Mouse (Mus musculus): Measurements from ENCODE around the gene Cldn2. TPM values are rescaled to one million over a fixed set of nuclear protein-coding genes. Genes with fewer than 3 reads are reported as not detected.

Gene Cldn2
- polyA plus RNA-seq, 1 experiment from 2014 or later = not detected

DNA sequence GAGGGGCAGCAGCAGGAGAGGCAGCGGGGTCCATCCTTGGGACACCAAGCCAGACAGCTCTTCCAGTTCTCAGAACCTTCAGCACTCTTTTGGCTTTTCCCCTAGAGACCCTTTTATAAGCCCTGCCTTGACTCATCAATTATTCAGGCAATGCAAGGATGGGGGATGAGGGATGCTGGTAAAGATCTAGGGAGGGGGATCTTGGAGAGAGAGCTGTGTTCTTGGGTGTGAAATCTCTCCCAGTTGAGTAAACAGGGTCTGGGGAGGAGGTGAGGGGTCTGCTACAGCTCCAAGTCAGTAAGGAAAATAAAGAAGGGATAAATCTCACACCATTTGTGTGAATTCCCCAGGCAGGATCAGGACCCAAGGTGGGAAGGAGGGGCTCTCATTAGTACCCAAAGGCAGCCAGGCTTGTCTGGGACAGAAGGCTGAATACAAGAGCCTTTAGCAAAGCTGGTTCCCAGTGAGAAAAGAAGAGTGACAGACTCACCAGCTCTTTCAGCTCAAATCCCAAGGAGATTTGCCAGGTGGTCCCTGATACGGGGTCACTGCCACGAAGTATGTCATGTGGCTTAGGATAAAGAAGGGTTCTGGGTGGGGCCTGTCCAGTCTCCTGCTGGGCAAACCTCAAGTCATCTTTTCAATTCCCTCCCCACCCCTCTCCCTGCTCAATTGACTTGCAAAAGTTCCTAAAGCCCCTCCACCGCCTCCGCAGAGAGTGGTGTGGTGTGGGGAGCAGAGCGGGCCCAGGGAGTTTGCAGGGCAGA is 18.2 kb upstream of the Cldn2 start, which contains the start of gene Ripply1:
Ripply1 (minus strand) TSS at position 76 of the 767 bp plus-strand sequence.
- ATAC-seq (ENCODE audit: insufficient number of reproducible peaks, insufficient read depth, low FRiP score, low TSS enrichment, low read depth) = no peak
- WGBS = 45% methylated on average over 6 of the region's 6 CpGs

GRCm38 (mm10) chrX:139783045-139783422 is 17.6 kb upstream of the Cldn2 start:
- no peak overlapping the region for H3K27ac ChIP-seq
- H3K9me3 ChIP-seq = no peaks in the 10 kb centered on the region
- 54% methylated on average over 3 of the region's 3 CpGs for WGBS
- no peak for ATAC-seq (ENCODE audit: insufficient number of reproducible peaks, insufficient read depth, low FRiP score, low TSS enrichment, low read depth)
- no peak overlapping the region for H3K4me3 ChIP-seq
- no peak overlapping the region for H3K9ac ChIP-seq
- H3K4me2 ChIP-seq = no peak overlapping the region
- peaks cover 53% of the 10 kb centered on the region for H3K27me3 ChIP-seq
- H3K4me1 ChIP-seq = no peaks in the 10 kb centered on the region
- H3K36me3 ChIP-seq = no peaks in the 10 kb centered on the region

More for the DNA sequence above, 18.2 kb upstream of the Cldn2 start, which contains the start of gene Ripply1:
- no peak within 1 kb of the TSS for H3K27ac ChIP-seq
- H3K36me3 ChIP-seq = no peaks in the 10 kb centered on the region
- no peaks in the 10 kb centered on the region for H3K9me3 ChIP-seq
- H3K4me1 ChIP-seq = no peaks in the 10 kb centered on the region
- H3K4me2 ChIP-seq = no peak within 1 kb of the TSS
- peaks cover 54% of the 10 kb centered on the region for H3K27me3 ChIP-seq
- H3K9ac ChIP-seq = no peak within 1 kb of the TSS
- no peak within 1 kb of the TSS for H3K4me3 ChIP-seq

DNA sequence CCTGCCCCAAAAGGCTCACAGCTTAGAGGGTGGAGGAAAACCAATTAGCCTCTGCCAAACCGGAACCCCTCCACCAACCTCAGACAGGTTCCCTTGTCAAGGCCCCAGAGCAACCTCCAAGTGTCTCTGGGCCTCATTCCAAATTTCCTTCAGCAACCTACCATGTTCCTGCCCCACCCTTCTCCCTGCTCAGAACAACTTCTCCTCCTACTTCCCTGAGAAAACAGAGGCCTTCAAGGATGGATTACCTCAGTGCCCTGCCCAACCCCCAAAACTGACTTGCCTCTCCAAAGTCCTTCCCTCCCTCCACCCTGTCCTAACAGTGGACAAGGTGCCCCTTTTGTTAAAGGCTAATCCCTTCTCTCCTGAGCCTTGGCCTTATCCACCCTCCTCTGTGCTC is 14.9 kb upstream of the Cldn2 start:
- ATAC-seq (ENCODE audit: insufficient number of reproducible peaks, insufficient read depth, low FRiP score, low TSS enrichment, low read depth) = no peak
- 48% methylated on average over 1 of the region's 1 CpGs for whole genome bisulfite sequencing
- H3K9me3 ChIP-seq = no peaks in the 10 kb centered on the region
- H3K4me1 ChIP-seq = no peaks in the 10 kb centered on the region
- H3K27ac ChIP-seq = no peak overlapping the region
- no peak overlapping the region for H3K4me2 ChIP-seq
- peaks cover 50% of the 10 kb centered on the region for H3K27me3 ChIP-seq
- H3K36me3 ChIP-seq = no peaks in the 10 kb centered on the region
- no peak overlapping the region for H3K9ac ChIP-seq
- no peak overlapping the region for H3K4me3 ChIP-seq

DNA sequence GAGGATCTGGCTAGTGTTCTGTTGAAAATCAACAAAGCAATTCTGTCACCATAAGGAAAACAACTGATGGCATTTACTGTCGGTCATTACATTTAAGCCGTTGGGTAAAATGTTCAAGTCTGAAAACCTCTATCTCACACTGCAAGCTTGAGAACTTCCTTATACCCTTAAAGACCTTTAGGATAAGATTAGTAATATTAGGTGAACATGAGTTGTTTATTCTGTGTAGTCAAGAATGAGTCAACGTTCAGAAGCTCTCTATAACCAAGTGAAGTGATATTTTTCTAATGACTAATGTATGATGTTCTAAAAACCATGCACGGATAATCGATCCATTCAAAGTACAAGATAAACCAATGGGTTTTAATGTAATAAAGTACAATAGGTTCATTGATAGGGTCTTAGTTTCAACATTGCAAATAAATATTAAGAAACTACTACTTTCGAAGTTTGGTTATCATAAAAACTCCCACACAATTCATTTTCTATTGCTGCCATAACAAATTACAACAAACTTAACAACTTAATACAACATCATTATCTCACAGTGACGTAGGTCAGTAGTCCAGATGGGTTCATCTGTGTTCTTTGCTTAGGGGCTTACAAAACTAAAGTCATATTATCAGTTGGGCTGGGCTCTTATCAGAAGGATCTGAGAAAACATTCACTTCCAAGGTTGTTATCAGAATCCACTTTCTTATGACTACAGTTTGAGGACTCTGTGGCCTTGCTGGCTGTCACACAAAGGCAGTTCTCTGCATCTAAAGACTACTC is 6.4 kb upstream of the Cldn2 start:
- 84% methylated on average over 7 of the region's 7 CpGs for WGBS
- Histone ChIP-seq H3K27me3 (peaks cover 34% of the 10 kb centered on the region), H3K36me3 (no peaks in the 10 kb centered on the region), H3K9me3 (no peaks in the 10 kb centered on the region), H3K9ac (no peak overlapping the region), H3K4me1 (no peaks in the 10 kb centered on the region), H3K27ac (no peak overlapping the region), H3K4me3 (no peak overlapping the region), H3K4me2 (no peak overlapping the region)
- no peak for ATAC-seq (ENCODE audit: insufficient number of reproducible peaks, insufficient read depth, low FRiP score, low TSS enrichment, low read depth)

DNA sequence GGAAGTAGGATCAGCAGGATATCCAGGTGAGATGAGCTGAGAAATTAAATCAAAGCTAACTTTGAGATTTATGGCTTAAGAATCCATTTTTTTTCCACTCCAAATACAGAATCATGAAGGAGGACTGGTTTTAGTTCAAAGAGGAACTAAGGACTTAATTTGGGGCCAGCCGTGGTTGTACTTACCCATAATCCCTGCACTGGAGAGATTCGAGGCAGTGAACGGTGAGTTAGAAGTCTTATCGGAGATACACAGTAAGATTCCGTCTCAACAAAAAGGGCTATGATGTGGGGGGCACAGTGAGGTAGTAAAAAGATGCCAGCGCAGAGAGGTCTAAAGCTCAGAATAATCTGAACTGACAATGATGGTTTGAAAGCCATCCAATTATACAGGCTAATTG is 4.6 kb upstream of the Cldn2 start:
- no peak overlapping the region for H3K27ac ChIP-seq
- no peak for ATAC-seq (ENCODE audit: insufficient number of reproducible peaks, insufficient read depth, low FRiP score, low TSS enrichment, low read depth)
- no peak overlapping the region for H3K4me2 ChIP-seq
- WGBS = 67% methylated on average over 6 of the region's 6 CpGs
- H3K4me3 ChIP-seq = no peak overlapping the region
- peaks cover 31% of the 10 kb centered on the region for H3K27me3 ChIP-seq
- no peak overlapping the region for H3K9ac ChIP-seq
- no peaks in the 10 kb centered on the region for H3K36me3 ChIP-seq
- no peaks in the 10 kb centered on the region for H3K9me3 ChIP-seq
- no peaks in the 10 kb centered on the region for H3K4me1 ChIP-seq

- Histone ChIP-seq H3K4me2 (no peak overlapping the region), H3K27me3 (peaks cover 37% of the 10 kb centered on the region), H3K4me1 (no peaks in the 10 kb centered on the region), H3K27ac (no peak overlapping the region), H3K4me3 (no peak overlapping the region), H3K9ac (no peak overlapping the region), H3K36me3 (no peaks in the 10 kb centered on the region), H3K9me3 (no peaks in the 10 kb centered on the region)
- WGBS = 72% methylated on average over 9 of the region's 9 CpGs
- ATAC-seq (ENCODE audit: insufficient number of reproducible peaks, insufficient read depth, low FRiP score, low TSS enrichment, low read depth) = no peak
Measured at GRCm38 (mm10) chrX:139797875-139798274, 2.8 kb upstream of the Cldn2 start.

DNA sequence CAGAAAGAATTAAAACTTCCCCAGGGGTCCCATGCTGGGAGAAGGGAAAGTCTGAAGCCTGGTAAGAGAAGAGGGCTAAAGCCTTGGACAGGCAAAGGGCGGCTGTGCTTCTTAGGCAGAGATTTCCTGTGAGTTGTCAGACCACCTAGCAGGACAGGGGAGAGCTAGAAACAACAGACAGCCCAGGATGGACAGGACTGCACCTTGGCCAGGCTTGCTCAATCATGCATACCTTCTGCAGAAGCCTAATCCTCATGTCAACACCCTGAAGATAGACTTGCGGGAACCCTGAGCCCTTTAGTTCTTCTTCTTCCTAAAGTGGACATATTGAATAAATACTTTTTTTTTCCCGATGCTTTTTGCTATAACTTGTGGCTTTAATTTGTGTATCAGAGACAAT is 675 bp upstream of the Cldn2 start:
- H3K9me3 ChIP-seq = no peaks in the 10 kb centered on the region
- ATAC-seq (ENCODE audit: insufficient number of reproducible peaks, insufficient read depth, low FRiP score, low TSS enrichment, low read depth) = no peak
- 70% methylated on average over 3 of the region's 3 CpGs for WGBS

DNA sequence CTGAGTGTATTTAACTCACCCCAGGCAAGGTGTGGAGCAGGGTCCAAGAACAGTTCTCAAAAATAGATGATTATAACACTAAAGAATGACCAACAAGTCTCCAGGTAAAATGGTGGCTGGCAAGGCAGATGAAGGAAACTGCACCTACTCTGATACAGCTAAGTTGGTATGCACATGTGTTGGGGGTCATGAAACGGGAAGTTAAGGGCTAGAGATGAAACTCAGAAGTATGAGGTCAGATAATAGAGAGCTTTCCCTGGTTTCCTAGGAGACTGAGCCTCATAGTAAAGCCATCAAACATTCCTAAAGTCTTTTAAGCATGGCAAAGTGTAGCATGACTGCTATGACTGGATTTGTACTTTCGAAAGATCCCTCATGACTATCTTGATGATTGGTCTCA is 2.4 kb downstream of the Cldn2 start:
- no peak for ATAC-seq (ENCODE audit: insufficient number of reproducible peaks, insufficient read depth, low FRiP score, low TSS enrichment, low read depth)

More for the DNA sequence above, 675 bp upstream of the Cldn2 start:
- H3K27me3 ChIP-seq = peaks cover 42% of the 10 kb centered on the region
- no peaks in the 10 kb centered on the region for H3K4me1 ChIP-seq
- H3K36me3 ChIP-seq = no peaks in the 10 kb centered on the region
- H3K4me2 ChIP-seq = no peak overlapping the region
- H3K9ac ChIP-seq = no peak overlapping the region
- H3K4me3 ChIP-seq = no peak overlapping the region
- H3K27ac ChIP-seq = no peak overlapping the region

DNA sequence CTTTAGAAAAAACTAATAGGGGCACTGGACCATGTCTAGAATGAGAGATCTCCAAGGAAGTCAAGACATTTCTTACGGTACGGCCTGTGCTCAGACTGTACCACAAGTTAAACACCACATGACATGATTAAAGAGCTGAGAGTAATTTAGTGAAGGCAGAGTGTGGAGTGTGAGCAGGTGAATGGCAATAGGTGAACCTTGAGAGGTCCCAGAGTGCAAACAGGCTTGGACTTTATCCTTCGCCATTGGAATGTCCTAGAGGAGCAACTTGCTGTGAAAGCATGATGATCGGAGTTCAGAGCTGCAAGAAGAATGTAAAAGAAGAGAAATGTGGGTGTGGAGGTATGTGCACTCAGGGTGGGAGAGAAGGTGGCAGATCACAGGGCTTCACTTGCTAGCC is 5.3 kb downstream of the Cldn2 start:
- Histone ChIP-seq H3K27ac (no peak overlapping the region), H3K9ac (no peak overlapping the region), H3K4me2 (no peak overlapping the region), H3K9me3 (no peaks in the 10 kb centered on the region), H3K4me3 (no peak overlapping the region), H3K27me3 (peaks cover 42% of the 10 kb centered on the region), H3K36me3 (no peaks in the 10 kb centered on the region), H3K4me1 (no peaks in the 10 kb centered on the region)
- 92% methylated on average over 4 of the region's 4 CpGs for WGBS
- no peak for ATAC-seq (ENCODE audit: insufficient number of reproducible peaks, insufficient read depth, low FRiP score, low TSS enrichment, low read depth)

More for the DNA sequence above, 2.4 kb downstream of the Cldn2 start:
- no peak overlapping the region for H3K4me2 ChIP-seq
- no peaks in the 10 kb centered on the region for H3K4me1 ChIP-seq
- no peaks in the 10 kb centered on the region for H3K9me3 ChIP-seq
- H3K27ac ChIP-seq = no peak overlapping the region
- H3K27me3 ChIP-seq = peaks cover 40% of the 10 kb centered on the region
- no peak overlapping the region for H3K9ac ChIP-seq
- no peak overlapping the region for H3K4me3 ChIP-seq
- 72% methylated on average over 2 of the region's 2 CpGs for WGBS
- H3K36me3 ChIP-seq = no peaks in the 10 kb centered on the region

GRCm38 (mm10) chrX:139807391-139807790 is 6.8 kb downstream of the Cldn2 start:
- H3K9ac ChIP-seq = no peak overlapping the region
- H3K4me2 ChIP-seq = no peak overlapping the region
- H3K36me3 ChIP-seq = no peaks in the 10 kb centered on the region
- no peaks in the 10 kb centered on the region for H3K4me1 ChIP-seq
- no peak overlapping the region for H3K4me3 ChIP-seq
- WGBS = 47% methylated on average over 2 of the region's 2 CpGs
- peaks cover 31% of the 10 kb centered on the region for H3K27me3 ChIP-seq
- no peaks in the 10 kb centered on the region for H3K9me3 ChIP-seq
- no peak overlapping the region for H3K27ac ChIP-seq
- ATAC-seq (ENCODE audit: insufficient number of reproducible peaks, insufficient read depth, low FRiP score, low TSS enrichment, low read depth) = no peak

DNA sequence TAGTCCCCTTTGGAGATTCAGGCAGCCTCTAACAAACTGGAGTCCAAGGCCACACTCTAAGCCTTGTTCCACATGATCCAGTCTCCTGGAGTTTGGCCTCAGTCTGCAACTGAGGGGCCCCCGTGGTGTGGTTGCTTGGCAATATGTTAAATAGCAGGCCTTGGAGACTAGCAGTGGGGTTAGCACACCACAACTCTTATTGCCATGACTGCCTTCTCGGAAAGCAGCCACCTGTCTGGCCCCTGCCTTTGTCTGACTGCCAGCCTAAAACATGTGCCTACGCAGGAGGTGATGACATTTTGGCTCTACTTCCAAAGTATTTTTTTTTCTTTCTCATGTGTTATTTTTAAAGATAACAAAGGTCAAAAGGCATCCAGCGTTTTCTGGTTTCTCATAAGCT is 7.5 kb downstream of the Cldn2 start:
- H3K9ac ChIP-seq = no peak overlapping the region
- no peak for ATAC-seq (ENCODE audit: insufficient number of reproducible peaks, insufficient read depth, low FRiP score, low TSS enrichment, low read depth)
- no peaks in the 10 kb centered on the region for H3K4me1 ChIP-seq
- H3K27ac ChIP-seq = no peak overlapping the region
- H3K9me3 ChIP-seq = no peaks in the 10 kb centered on the region
- H3K36me3 ChIP-seq = no peaks in the 10 kb centered on the region
- no peak overlapping the region for H3K4me2 ChIP-seq
- WGBS = 62% methylated on average over 4 of the region's 4 CpGs
- H3K27me3 ChIP-seq = peaks cover 32% of the 10 kb centered on the region
- no peak overlapping the region for H3K4me3 ChIP-seq

DNA sequence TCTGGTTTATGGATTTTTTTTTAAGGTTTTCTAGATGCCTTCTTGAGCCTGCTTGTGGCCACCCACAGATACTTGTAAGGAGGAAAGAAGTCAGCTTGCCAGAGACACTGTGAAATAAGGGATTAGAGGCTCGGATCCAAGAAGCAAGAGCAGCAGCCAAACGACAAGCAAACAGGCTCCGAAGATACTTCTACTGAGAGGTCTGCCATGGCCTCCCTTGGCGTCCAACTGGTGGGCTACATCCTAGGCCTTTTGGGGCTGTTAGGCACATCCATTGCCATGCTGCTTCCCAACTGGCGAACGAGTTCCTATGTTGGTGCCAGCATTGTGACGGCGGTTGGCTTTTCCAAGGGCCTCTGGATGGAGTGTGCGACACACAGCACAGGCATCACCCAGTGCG is 7.9 kb downstream of the Cldn2 start:
- no peak overlapping the region for H3K4me3 ChIP-seq
- H3K4me2 ChIP-seq = no peak overlapping the region
- H3K9me3 ChIP-seq = no peaks in the 10 kb centered on the region
- no peak for ATAC-seq (ENCODE audit: insufficient number of reproducible peaks, insufficient read depth, low FRiP score, low TSS enrichment, low read depth)
- no peaks in the 10 kb centered on the region for H3K4me1 ChIP-seq
- no peaks in the 10 kb centered on the region for H3K36me3 ChIP-seq
- 91% methylated on average over 10 of the region's 10 CpGs for WGBS
- no peak overlapping the region for H3K9ac ChIP-seq
- H3K27ac ChIP-seq = no peak overlapping the region
- H3K27me3 ChIP-seq = peaks cover 36% of the 10 kb centered on the region

All from embryonic facial prominence, embryonic 13.5 days (tissue).